Mouse (Mus musculus) liver, postnatal 0 days (tissue): Measurements from ENCODE around the gene Slc25a30. TPM values are rescaled to one million over a fixed set of nuclear protein-coding genes. Genes with fewer than 3 reads are reported as not detected.

Experiments used
- ATAC-seq: fragments of 200-750 bp; cut with Nextera tagmentation; 2 replicates; pipeline ENCODE4 v1.8.0; 2017; ENCODE audit warnings: mild to moderate bottlenecking, moderate library complexity
- DNase-seq: peaks from one replicate; pipeline ENCODE4 v3.0.0-alpha.2; 2016
- H3K27ac ChIP-seq: fragments of 300-500 bp; sonication (generic); 2 replicates; pipeline ENCODE4 v1.5.1; 2014; ENCODE audit warnings: antibody characterized with exemption, moderate library complexity, mild to moderate bottlenecking, low read depth
- H3K27me3 ChIP-seq: fragments of 300-500 bp; sonication (generic); 2 replicates; pipeline ENCODE4 v1.6.1; 2014; ENCODE audit warnings: low read length, control low read depth, mixed read lengths; ENCODE audit not compliant: insufficient read depth
- H3K36me3 ChIP-seq: fragments of 300-500 bp; sonication (generic); replicated peaks from 2 replicates; pipeline ENCODE4 v1.6.1; 2014; ENCODE audit warnings: mild to moderate bottlenecking, control low read depth, low read length, moderate library complexity, mixed read lengths; ENCODE audit not compliant: insufficient read depth
- H3K4me1 ChIP-seq: fragments of 300-500 bp; sonication (generic); 2 replicates; pipeline ENCODE4 v1.6.1; 2014; ENCODE audit warnings: antibody characterized with exemption, mild to moderate bottlenecking, control low read depth; ENCODE audit not compliant: insufficient read depth
- H3K4me2 ChIP-seq: fragments of 300-500 bp; sonication (generic); 2 replicates; pipeline ENCODE4 v1.6.1; 2014; ENCODE audit warnings: low read depth, mild to moderate bottlenecking, low read length, moderate library complexity, mixed read lengths
- H3K4me3 ChIP-seq: fragments of 300-500 bp; sonication (generic); 2 replicates; pipeline ENCODE4 v1.5.1; 2014; ENCODE audit warnings: low read depth, low read length
- H3K9ac ChIP-seq: fragments of 300-500 bp; sonication (generic); replicated peaks from 2 replicates; pipeline ENCODE4 v1.6.1; 2014; ENCODE audit warnings: mild to moderate bottlenecking, moderate library complexity
- H3K9me3 ChIP-seq: fragments of 300-500 bp; sonication (generic); 2 replicates; pipeline ENCODE4 v1.6.1; 2016; ENCODE audit warnings: mild to moderate bottlenecking, control low read depth, low read length, mixed read lengths
- CTCF ChIP-seq: sonication (generic); IDR thresholded peaks from 2 replicates; pipeline ENCODE4 v1.5.1; 2016; ENCODE audit warnings: antibody characterized with exemption, low read depth
- EP300 ChIP-seq: IDR thresholded peaks from 2 replicates; pipeline ENCODE4 v1.6.1; 2016; ENCODE audit warnings: antibody characterized with exemption, low read depth, mild to moderate bottlenecking
- WGBS: fragments of 180-500 bp; shearing (Covaris S2); extraction: QIAGEN DNeasy Blood & Tissue Kit; methylation state at CpG from one replicate; pipeline ENCODE4 v1.1.7; 2014; ENCODE audit not compliant: insufficient replicate concordance; 5-methylcytosine and 5-hydroxymethylcytosine counted together
- polyA plus RNA-seq: library from polyadenylated mRNA; unstranded; fragments of >200 nt; fragmentation: Nextera tagmentation; extraction: Ambion mirVana; gene quantifications from 2 replicates; pipeline ENCODE4 v1.2.1, GENCODE M21; 2015

The Slc25a30 gene
- polyA plus RNA-seq: 13.6 and 13.7 TPM in 2 replicates

- WGBS: 4% methylated on average over 43 of the region's 51 CpGs
These were observed at the start of gene Slc25a30 for GRCm38 (mm10) chr14:75786868-75787793. Gene Slc25a30, minus strand, starts transcription at chr14:75787037.

GRCm38 (mm10) chr14:75836579-75836978, 49.7 kb upstream of the Slc25a30 start:
- peak overlapping the region; percentile 65 for H3K4me2 ChIP-seq
- ATAC-seq (no peak), DNase-seq (no peak)
- H3K27ac ChIP-seq: peak overlapping the region; percentile 83
- no peaks in the 10 kb centered on the region for H3K27me3 ChIP-seq
- TF ChIP-seq EP300: no peak
- TF ChIP-seq CTCF: no peak
- H3K4me1 ChIP-seq: peaks cover 54% of the 10 kb centered on the region
- WGBS: 81% methylated on average over 3 of the region's 3 CpGs
- H3K4me3 ChIP-seq: 0 out of 2 replicates have a peak overlapping the region, but pooled peaks have one; percentile 13
- H3K36me3 ChIP-seq: no peaks in the 10 kb centered on the region
- 0 out of 2 replicates have a peak overlapping the region, but pooled peaks have one; percentile 58 for H3K9ac ChIP-seq
- no peaks in the 10 kb centered on the region for H3K9me3 ChIP-seq

More at GRCm38 (mm10) chr14:75786868-75787793, at the start of gene Slc25a30:
- H3K9me3 ChIP-seq: no peaks in the 10 kb centered on the region
- no peaks in the 10 kb centered on the region for H3K36me3 ChIP-seq
- peaks cover 18% of the 10 kb centered on the region for H3K4me1 ChIP-seq
- DNase-seq (peak; percentile 98), ATAC-seq (peak; percentile 97)
- no peaks in the 10 kb centered on the region for H3K27me3 ChIP-seq
- peak within 1 kb of the TSS; percentile 94 for H3K4me3 ChIP-seq
- TF ChIP-seq EP300 (no peak), CTCF (0 out of 2 replicates have a peak, but pooled peaks have one; percentile 0)
- H3K9ac ChIP-seq: peak within 1 kb of the TSS; percentile 83
- H3K4me2 ChIP-seq: peak within 1 kb of the TSS; percentile 77
- peak within 1 kb of the TSS; percentile 86 for H3K27ac ChIP-seq

GRCm38 (mm10) chr14:75834739-75835381, 48.0 kb upstream of the Slc25a30 start:
- H3K27me3 ChIP-seq: no peaks in the 10 kb centered on the region
- H3K4me2 ChIP-seq: peak overlapping the region; percentile 99
- WGBS: 1% methylated on average over 16 of the region's 16 CpGs
- H3K4me1 ChIP-seq: peaks cover 54% of the 10 kb centered on the region
- TF ChIP-seq CTCF (peak; percentile 56), EP300 (no peak)
- peak overlapping the region; percentile 98 for H3K27ac ChIP-seq
- ATAC-seq: peak; percentile 64
- no peaks in the 10 kb centered on the region for H3K9me3 ChIP-seq
- H3K4me3 ChIP-seq: peak overlapping the region; percentile 60
- H3K9ac ChIP-seq: peak overlapping the region; percentile 92
- DNase-seq: peak; percentile 75
- H3K36me3 ChIP-seq: no peaks in the 10 kb centered on the region

GRCm38 (mm10) chr14:75834251-75834738, 47.5 kb upstream of the Slc25a30 start:
- TF ChIP-seq CTCF (no peak), EP300 (no peak; the same call in 1 of the 2 replicates)
- DNase-seq (peak; percentile 68), ATAC-seq (peak; percentile 77)
- Histone ChIP-seq H3K4me3 (peak overlapping the region; percentile 60), H3K36me3 (no peaks in the 10 kb centered on the region), H3K4me1 (peaks cover 55% of the 10 kb centered on the region), H3K27ac (peak overlapping the region; percentile 98), H3K4me2 (peak overlapping the region; percentile 99), H3K9ac (peak overlapping the region; percentile 92), H3K9me3 (no peaks in the 10 kb centered on the region), H3K27me3 (no peaks in the 10 kb centered on the region)
- WGBS: 0% methylated on average over 10 of the region's 10 CpGs

GRCm38 (mm10) chr14:75833546-75834250, 46.9 kb upstream of the Slc25a30 start:
- ATAC-seq: peak; percentile 25
- peak overlapping the region; percentile 92 for H3K9ac ChIP-seq
- H3K4me2 ChIP-seq: peak overlapping the region; percentile 99
- no peaks in the 10 kb centered on the region for H3K27me3 ChIP-seq
- WGBS: 7% methylated on average over 12 of the region's 12 CpGs
- TF ChIP-seq CTCF (no peak), EP300 (0 out of 2 replicates have a peak, but pooled peaks have one; percentile 50)
- peaks cover 58% of the 10 kb centered on the region for H3K4me1 ChIP-seq
- no peaks in the 10 kb centered on the region for H3K9me3 ChIP-seq
- H3K27ac ChIP-seq: peak overlapping the region; percentile 98
- peak overlapping the region; percentile 60 for H3K4me3 ChIP-seq
- peak; percentile 61 for DNase-seq
- no peaks in the 10 kb centered on the region for H3K36me3 ChIP-seq
